Mouse (Mus musculus): ENCODE results near the gene Flnb. TPM values are rescaled to one million over a fixed set of nuclear protein-coding genes. Genes with fewer than 3 reads are reported as not detected.

Flnb gene
- polyA plus RNA-seq, 1 experiment: 30.1 TPM

DNA sequence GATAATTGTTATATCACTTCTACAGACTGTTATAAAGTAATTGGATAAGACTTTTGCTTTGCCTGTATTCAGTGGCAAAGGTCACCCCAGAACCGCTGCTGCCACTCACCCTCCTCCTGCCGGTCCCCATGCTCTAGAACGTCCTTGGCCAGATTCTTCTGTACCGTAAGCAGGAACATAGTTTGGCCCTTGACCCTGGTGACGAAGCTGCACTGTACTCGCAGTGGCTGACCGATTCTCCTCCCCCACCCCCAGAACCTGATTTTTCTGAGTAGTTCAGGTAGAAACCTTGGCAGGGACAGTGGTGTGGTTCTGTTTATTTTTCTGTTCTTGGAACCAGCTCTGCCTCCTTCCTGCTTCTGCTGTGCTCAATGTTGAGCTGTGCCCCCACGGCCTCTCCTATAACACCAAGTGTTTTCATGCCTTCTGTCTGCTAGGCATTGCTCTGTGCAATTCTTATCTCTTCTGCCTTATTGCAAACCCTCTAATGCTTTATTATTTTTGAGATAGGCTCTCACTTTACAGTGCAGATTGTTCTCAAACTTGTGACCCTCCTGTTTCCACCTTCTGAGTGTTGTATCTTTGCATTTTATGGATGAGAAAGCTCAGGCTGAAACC lies 7.0 kb downstream of the Flnb start:
- DNase-seq (ENCODE audit: low read depth, low spot score): no peak
- 23% methylated on average over 8 of the region's 8 CpGs for WGBS

DNA sequence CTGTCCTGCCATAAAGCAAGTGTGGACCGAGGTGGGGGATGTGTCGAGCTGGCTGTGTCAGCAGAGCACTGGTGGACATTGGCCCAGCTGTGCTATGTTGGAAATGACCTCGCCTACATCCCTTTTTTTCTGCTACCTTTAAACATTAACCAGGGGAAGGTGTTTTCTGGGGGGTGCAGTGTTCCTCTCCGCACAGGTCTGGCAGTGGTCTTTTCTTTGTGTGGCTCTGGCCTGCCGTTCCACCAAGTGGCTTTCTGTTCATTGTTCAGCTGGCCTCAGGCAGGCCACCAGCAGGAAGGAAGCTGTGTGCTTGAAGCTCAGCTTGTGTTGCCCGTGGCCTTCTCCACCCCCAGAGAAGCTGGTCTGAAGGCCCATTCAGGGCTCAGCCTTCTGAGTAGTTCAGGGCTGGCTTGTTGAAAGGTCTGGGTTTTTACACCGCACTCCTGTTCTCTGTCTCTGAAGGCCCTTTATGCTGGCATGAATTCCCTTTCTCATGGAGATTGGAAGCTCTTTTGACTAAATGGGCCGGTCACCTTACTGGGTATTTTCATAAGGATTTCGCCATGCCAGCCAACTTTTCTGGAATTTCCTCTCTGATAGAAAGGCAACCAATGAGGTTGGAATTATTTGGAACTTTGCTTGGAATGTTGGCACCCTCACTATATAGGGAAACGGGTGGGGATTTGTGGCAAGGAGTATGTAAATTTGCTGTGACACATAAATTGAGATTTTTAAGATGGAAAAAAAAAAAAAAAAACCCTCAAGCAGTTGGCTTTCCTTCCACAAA lies 8.6 kb downstream of the Flnb start:
- 24% methylated on average over 10 of the region's 10 CpGs for WGBS
- DNase-seq (ENCODE audit: low read depth, low spot score): no peak

DNA sequence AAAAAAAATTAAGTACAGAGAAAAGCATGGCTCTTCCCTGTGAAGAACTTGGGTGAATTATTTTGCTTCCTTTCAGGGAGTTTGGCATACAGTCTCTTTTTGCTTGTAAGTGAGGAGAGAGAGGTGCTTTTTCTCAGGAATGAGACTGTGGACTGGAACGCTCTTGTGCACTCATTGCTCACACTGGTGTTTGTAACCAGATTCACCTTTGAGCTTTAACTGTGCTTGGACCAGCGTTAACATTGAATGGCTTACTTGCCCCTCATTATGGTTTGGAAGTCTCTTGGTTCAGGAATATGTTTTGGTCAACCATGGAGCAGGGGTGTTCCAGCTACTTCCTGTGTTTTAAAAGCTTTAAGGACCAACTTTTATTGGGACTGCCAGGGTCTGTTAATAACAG lies 11.4 kb downstream of the Flnb start:
- DNase-seq (ENCODE audit: low read depth, low spot score): no peak
- WGBS: 39% methylated on average over 2 of the region's 2 CpGs

DNA sequence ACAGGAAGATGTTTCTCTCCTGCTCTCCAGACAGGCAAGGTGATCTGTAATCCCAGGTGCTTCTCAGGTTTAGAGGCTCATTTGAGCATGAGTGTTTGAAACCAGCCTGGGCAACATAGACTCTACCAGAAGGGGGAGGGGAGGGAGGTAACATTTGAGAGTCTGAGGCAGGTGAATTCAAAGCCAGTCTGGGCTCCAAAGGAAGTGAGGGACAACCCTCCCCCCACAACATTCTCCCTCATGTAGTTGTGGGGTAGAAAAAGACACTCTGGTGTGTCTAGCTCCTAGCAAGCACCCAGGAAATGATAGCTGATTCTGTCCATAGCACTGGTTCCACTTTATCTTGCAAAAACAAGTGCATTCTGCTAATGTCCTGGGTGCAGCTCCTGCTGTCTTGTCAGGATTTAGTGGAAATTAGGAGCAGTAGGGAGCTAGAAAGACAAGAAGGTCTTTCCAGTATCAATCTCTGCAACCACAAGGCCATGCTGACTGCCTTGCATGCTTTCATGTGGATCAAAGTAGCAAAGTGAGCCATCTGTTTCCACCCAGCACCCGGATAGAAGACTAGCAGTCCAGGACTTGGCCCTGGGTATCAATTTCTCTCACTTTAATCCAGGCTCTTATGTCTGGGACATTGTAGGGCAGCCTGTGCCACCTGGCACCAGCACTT lies 14.1 kb downstream of the Flnb start:
- WGBS: 29% methylated on average over 1 of the region's 1 CpGs
- no peak for DNase-seq (ENCODE audit: low read depth, low spot score)

DNA sequence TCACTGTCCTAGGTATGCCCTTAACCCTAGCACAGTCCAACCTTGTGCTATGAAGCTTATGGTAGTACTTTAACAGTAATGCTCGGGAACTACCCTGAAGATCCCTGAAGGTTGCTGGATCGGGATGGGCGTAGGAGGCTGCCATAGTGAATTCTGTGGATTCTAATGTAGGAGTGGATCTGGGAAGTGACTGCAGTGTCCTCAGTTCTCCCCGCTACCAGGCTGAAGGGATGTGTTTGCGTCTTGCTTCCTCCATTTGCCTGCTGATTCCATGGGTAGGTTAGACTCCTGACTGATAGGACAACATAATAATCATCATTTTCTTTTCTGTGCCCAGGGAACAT lies 14.7 kb downstream of the Flnb start:
- no peak for DNase-seq (ENCODE audit: low read depth, low spot score)
- WGBS: 94% methylated on average over 5 of the region's 5 CpGs

DNA sequence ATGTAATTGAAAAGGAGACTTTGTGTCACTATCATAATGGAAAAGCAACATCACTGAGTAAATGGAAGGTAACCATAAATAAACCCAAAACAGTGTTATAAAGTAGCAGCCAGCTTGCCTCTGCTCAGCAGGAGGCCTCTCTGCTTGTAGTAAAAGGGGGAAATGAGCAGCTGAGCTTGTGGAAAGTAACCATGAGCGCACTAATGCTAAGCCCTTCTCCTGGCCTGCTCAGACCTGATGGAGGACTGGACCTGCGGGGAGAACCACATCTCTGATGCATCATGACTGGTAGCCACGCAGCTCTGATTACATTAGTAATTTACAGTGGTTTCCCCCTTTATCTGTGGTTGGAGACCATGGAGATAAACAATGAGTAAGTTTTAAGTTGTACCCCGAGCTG lies 15.7 kb downstream of the Flnb start:
- WGBS: 29% methylated on average over 4 of the region's 4 CpGs
- no peak for DNase-seq (ENCODE audit: low read depth, low spot score)

DNA sequence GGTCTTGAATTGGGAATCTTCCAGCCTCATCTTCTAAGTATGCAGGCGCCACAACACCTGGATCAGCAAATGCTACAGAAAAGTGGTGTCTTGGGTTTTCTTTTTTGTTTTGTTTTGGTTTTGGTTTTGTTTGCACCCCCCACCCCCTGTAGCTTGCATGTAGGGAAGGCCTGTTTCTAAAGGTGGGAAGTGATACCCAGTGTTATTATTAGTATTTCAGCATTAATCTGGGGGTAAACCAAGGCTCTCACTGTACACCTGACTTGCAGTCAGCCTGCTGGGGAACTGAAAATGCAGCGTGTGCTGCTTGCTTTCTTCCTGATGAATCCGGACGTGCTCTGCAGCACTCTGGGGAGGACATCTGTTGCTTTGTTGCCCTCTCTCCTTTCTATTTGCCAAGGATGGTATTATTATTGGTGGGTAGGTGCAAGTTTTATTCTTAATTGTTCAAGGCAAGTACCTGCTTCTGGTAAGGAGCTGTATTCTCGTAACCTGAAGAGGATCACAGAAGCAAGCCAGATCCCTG lies 20.9 kb downstream of the Flnb start:
- WGBS: 85% methylated on average over 5 of the region's 5 CpGs
- DNase-seq (ENCODE audit: low read depth, low spot score): no peak

DNA sequence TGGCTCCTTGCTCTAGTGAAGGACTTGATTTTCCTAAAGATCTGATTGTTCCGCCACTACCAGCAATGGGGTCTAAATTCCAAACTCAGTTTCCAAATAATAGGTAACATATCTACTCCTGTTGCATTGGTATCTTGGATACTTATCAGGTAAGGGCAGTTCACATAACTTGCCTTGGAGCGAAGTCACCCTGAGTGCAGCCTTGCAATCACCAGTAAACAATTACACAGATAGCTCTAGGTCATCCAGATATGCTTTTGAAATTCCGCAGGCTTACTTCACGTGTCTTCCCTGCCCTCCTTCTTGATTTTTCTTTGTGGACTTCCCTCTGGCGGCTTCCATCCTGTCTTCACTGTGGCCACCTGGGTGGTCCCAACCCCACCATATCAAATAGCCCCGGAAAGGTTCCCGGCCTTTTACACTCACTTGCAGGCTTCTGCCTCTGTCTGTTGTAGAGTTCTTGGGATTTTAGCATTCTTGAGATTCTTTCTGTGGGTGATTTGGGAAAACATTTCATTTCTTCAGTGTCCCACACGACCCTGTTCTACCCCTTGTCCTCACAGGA lies 22.3 kb downstream of the Flnb start:
- WGBS: 79% methylated on average over 8 of the region's 8 CpGs
- no peak for DNase-seq (ENCODE audit: low read depth, low spot score)

DNA sequence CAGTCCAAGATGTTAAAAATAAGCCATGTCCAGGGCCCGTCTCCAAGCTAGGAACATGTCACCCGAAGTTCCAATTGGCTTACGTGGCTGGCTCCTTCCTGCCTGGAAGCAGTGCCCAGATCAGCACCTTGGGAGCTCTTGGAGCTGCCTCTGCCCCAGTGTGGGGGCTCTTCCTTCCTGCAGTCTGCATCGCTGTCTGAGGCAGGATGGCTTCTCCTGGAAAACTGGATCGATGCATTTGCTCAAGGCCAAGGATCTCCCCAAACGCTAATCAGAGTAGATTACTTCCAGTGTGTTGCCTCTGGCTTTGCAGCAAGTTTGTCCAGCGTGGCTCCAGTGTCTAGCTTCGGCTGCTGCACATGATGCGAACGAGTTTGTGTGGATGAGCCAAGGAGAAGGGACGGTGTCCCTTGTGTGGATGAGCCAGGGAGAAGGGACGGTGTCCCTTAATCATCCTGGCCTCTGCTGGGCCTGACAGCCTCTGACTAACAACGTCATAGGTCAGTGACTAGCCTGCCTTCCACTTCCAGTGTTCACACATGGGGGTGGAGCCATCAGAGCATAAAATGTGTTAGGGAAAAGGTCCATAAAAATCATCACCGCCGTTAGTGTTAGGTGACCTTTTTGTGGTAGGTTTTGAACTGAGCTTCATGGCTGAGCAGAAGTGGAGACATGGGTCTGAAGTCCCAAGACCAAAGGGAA lies 25.0 kb downstream of the Flnb start:
- WGBS: 44% methylated on average over 15 of the region's 15 CpGs
- DNase-seq (ENCODE audit: low read depth, low spot score): no peak

DNA sequence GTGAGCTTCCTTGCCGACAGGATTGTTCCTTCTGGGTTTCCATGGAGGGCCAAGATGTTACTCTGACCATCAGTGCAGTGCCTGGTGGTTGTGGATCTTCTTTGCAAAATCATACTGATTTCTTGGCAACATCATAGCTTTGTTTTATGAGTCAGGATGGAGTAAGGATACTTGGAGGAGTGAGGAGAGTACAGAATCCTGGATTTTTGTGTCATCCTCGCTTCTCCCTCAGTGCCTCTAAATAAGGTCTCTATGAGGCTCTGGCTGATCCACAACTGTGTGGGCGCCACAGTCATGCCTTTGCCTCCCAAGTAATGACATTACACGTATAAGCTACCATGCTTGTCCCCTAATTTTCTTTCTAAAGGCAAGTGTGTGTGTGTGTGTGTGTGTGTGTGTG lies 28.9 kb downstream of the Flnb start:
- 79% methylated on average over 4 of the region's 4 CpGs for WGBS
- no peak for DNase-seq (ENCODE audit: low read depth, low spot score)

DNA sequence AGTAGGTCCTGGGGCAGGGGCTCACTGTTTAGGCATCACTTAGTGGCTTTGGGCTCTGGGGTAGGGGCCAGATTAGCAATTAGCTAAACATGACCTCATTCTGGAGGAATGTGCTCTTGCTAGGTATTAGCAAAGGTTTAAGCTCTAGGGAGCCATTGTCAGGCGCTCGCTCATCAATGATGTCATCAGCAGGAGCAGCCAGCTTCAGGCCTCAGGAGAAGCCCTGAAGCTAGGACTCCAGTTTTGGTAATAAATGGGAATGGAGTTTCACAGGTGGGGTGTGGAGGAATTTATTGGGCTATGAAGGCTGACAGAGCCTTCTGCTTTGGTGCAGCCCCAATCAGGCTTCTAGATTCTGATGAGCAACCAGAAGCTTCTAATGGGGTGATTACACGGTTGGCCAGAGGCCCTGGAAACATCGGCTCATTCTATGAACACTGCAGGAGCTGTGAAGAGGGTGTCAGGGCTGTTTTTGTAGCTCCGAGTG lies 30.0 kb downstream of the Flnb start:
- DNase-seq (ENCODE audit: low read depth, low spot score): no peak
- WGBS: 43% methylated on average over 5 of the region's 5 CpGs

DNA sequence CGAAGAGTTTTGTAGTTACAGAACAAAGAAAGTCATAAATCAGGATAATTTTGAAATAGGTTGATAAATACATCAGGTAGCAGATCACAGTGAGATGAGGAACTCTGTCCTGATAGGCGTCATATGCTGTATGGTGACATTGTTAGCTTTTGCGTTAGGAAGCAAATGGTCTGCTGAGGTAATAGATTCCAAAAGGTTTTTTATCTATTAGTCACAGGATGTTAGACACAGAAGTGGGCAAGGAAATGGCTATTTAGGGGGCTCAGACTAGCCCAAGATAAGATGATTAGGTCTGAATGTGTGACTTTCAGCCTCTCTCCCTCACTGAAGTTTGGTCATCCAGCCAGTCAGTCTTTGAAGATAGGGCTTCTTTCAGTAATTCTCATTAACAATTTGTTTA lies 33.2 kb downstream of the Flnb start:
- DNase-seq (ENCODE audit: low read depth, low spot score): no peak
- WGBS: 55% methylated on average over 3 of the region's 3 CpGs

DNA sequence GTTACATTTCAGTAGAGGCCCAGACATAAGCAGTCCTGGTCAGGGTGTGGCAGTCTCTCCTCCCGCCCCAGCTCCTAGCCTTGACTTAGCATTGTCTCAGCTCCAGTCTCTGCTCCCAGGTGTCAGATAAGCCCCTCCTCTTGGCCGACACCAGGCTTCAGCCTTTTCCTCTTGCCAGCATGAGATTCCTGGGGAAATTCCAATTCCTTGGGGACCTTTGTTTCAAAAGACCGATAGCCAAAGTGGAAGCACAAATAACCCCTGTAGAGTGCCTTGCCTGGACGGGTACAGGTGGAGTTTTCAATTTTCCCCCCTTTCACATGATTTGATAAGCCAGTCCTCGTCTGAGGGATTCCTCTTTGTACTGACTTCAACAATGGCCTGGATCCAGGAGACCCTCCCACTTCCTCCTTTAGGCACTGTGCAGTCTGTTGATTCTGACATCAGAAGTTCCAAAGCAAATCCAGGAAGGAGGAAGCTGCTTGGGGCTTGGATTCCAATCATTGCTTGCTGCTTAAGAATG lies 33.8 kb downstream of the Flnb start:
- 9% methylated on average over 5 of the region's 5 CpGs for WGBS
- peak; percentile 37 for DNase-seq (ENCODE audit: low read depth, low spot score)

DNA sequence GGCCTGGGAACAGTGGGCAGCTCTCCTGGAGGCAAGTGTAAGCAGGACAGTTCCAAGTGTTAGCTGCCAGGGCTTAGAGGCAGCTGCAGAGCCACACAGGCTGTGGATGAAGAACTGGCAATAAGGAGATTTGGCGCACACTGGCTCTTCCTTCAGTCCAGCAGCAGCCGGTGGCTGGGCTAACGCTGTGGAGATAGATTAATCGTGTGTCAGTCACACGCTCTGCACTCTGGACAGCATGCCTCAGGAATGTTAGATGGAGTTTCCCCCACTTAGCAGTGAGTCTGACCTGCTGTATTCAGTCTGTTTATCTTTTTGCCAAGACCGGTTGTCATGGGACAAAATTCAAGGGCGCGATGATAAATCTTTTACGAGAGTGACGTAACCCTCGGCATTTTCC lies 35.9 kb downstream of the Flnb start:
- DNase-seq (ENCODE audit: low read depth, low spot score): no peak
- WGBS: 14% methylated on average over 11 of the region's 11 CpGs

DNA sequence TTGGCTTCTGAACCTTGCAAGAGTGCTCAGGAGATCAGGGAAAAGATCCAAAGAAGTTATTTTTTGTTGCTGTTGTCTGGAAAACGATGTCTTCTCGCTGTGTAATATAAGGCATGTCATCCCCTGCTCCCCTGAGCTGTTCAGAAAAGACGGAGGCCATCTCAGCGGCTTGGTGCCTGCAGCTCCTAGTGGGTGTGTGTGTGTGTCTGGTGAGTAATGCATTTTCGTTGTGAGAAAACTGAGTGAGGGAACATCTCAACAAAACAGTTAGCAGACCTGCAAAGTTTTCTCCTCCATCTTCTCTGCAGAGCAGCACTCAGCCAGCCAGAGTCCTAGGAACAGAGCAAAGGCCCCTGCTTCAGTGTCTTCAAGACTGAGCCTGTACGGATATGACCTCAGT lies 36.6 kb downstream of the Flnb start:
- WGBS: 67% methylated on average over 6 of the region's 6 CpGs
- no peak for DNase-seq (ENCODE audit: low read depth, low spot score)

DNA sequence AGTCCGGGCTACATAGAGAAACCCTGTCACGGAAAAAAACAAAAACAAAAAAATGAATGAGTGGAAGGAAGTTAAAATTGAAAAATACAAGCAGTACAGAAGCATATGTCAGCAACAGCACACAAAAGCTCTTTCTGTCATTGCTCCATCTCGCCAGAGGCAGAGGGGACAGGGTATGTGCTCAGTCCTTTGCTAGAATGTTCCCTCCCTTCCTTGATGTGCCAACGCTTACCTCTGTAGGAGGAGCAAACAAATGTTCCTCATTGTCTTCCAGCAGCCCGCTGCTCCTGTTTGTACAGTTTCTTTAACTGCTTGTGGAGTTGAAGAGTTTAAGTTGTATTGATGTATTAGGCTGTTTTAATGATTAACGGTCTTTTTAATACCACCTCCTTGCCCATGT lies 37.3 kb downstream of the Flnb start:
- no peak for DNase-seq (ENCODE audit: low read depth, low spot score)
- WGBS: 64% methylated on average over 6 of the region's 6 CpGs

DNA sequence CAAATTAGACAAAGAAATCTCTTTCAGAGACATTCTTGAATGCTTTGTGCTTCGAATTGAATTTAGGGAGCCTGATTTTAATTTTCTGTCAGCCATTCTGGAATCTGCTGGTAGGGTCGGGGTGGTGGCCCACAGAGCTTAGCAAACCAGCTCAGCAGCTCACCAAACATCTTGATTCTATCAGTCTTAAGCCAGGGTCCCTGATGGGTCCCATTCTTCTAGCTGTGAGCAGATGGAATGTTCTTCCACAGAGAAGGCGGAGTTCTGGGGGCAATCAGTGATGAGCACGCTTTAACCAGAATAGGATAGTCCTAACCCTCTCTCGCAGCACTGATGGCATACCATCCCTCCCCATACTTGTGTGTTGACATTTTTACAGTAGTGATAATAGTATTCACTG lies 37.7 kb downstream of the Flnb start:
- no peak for DNase-seq (ENCODE audit: low read depth, low spot score)
- WGBS: 82% methylated on average over 5 of the region's 5 CpGs

DNA sequence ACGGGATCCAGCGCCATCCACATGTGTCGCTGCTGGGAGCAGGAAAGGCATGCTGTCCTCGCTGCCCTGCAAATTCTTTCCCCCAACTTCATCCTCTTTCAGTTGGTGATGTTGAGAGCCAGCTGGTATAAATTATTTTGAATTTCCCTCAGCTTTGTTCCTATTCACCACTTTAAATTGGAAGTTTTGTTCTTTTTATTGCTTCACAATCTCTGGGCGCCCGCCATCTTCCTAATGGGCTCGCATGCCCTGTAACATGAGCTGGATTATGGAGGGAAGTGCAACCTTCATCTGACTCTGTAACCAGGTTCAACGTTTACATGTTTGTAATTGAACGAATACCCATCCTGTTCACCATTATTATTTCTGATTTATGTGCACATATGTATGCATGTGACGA lies 38.6 kb downstream of the Flnb start:
- 86% methylated on average over 10 of the region's 10 CpGs for WGBS

DNA sequence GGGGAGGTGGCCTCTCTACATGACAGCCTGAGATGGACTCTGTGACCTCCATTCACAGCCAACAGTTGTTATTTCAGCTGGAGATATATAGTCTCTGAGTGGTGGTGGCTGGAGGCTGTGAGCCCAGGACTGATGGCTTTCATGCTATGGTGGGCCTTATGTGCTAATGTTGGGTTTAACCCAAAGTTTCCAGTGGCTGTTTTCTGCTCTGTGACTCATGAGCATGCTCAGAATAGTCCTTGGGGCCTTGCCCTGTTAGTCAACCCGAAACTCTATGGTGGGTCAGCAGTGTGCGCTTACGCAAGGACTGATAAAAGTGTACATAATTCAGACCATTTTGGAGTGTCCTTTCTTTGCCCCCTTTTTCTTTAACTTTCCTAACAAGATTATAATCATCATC lies 40.1 kb downstream of the Flnb start:
- 95% methylated on average over 3 of the region's 3 CpGs for WGBS
- no peak for DNase-seq (ENCODE audit: low read depth, low spot score)

More for the DNA sequence above, 38.6 kb downstream of the Flnb start:
- no peak for DNase-seq (ENCODE audit: low read depth, low spot score)

DNA sequence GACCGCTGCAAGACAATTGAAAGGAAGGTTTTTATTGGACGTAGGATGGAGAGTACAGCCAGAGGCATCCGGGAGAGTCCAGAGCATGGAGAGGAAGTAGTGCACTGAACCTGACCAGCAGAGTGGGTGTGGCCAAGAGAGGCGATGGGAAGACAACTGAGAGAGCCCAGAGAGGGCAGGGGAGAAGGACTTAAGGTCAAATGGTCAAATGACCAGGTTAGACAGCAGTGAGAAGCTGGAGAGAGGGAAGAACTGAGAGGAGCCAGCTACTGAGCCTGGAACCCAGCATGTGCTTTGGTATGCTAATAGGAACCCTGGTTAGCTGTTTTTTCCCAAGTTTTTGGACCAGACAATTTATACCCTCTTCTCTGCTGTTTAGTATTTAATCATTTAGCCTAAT lies 40.7 kb downstream of the Flnb start:
- WGBS: 40% methylated on average over 4 of the region's 4 CpGs
- no peak for DNase-seq (ENCODE audit: low read depth, low spot score)
